8 mouse cellular contexts compared by ENCODE assay signal in the genomic region with DNA sequence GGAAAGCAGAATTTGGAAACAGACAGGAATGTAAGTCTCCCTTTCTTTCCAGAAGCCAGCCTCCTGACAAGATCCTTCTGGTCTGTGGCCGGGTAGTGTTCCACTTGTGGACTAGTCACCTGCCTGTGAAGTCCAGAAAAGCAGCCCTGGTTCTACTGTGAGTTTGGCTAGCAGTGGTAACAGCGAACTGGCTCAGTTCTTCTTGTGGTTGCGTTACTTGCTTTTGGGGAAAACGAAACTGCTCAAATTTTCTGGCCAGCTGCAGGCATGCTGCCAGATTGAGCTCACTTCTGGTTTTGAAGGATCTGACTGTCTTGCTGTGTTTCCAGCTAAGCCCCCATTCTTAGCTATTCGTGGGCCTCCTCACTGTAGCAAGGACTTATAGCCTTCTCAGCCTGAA. TPM values are rescaled to one million over a fixed set of nuclear protein-coding genes. Genes with fewer than 3 reads are reported as not detected.
DNase-seq lines count a peak whose midpoint lies in the region; ATAC-seq and TF ChIP-seq lines count a peak whose summit lies in the region.

A gene (minus strand): TSS at position 190 of the 400 bp plus-strand sequence.

- peak; percentile 91 for TF ChIP-seq EP300 in CH12.LX (IDR thresholded peaks at IDR 0.05; ENCODE audit: low read length)
- TF ChIP-seq EP300 in liver, postnatal 0 days (IDR thresholded peaks at IDR 0.05; ENCODE audit: low read depth), result no peak

- peak; percentile 7 to 47 for DNase-seq in kidney, postnatal 36 days
- peak; percentile 87 for DNase-seq in CH12.LX (ENCODE audit: extremely low read depth)
- DNase-seq in gastrocnemius, postnatal 10 days, result peak; percentile 36
- DNase-seq in liver, postnatal 0 days, result peak; percentile 45
- DNase-seq in splenic B cell, adult 2 months (ENCODE audit: low read depth, low spot score), result peak; percentile 71

- peak; percentile 14 for TF ChIP-seq RAD21 in CH12.LX (IDR thresholded peaks at IDR 0.05; ENCODE audit: low read depth, low read length)

- ATAC-seq in kidney, embryonic 14.5 days (ENCODE audit: low FRiP score, low TSS enrichment), result no peak
- ATAC-seq in liver, postnatal 0 days, result no peak
- ATAC-seq in forebrain, embryonic 16.5 days, result no peak
- ATAC-seq in megakaryocyte-erythroid progenitor cell, adult 5-6 weeks (replicated peaks; ENCODE audit: low FRiP score, low TSS enrichment, poor library complexity, severe bottlenecking), result no peak; the same call in 1 of the 2 replicates

- no peaks in the 10 kb centered on the region for H3K4me1 ChIP-seq in kidney, embryonic 14.5 days (ENCODE audit: control insufficient read depth, insufficient read depth, low read length)
- H3K4me1 ChIP-seq in CH12.LX (ENCODE audit: control insufficient read depth in 1 of 2, insufficient read depth in 2 of 2), result peaks cover 21 to 39% of the 10 kb centered on the region in 2 experiments; a peak in 3 of 4 replicates
- H3K4me1 ChIP-seq in liver, postnatal 0 days (ENCODE audit: insufficient read depth), result 0 out of 2 replicates have a peak, but pooled peaks cover 3% of the 10 kb centered on the region
- no peaks in the 10 kb centered on the region for H3K4me1 ChIP-seq in forebrain, embryonic 16.5 days (replicated peaks; ENCODE audit: control insufficient read depth, insufficient read depth, low read length)

- in situ Hi-C loops in CH12.LX (cut with MboI; ENCODE audit: low pct_ligation_motif_present, low pct_unique_long_range_greater_than_20kb, low sequenced_read_pairs), result no loop called here

- H3K27ac ChIP-seq in kidney, embryonic 14.5 days (ENCODE audit: low read depth, low read length), result no peak within 1 kb of the TSS
- peak within 1 kb of the TSS; percentile 80 for H3K27ac ChIP-seq in CH12.LX (ENCODE audit: insufficient read depth, low read depth)
- H3K27ac ChIP-seq in liver, postnatal 0 days (ENCODE audit: low read depth), result peak within 1 kb of the TSS; percentile 83
- no peak within 1 kb of the TSS for H3K27ac ChIP-seq in forebrain, embryonic 16.5 days (ENCODE audit: low read length)

- no peak within 1 kb of the TSS for H3K4me3 ChIP-seq in kidney, embryonic 14.5 days (ENCODE audit: low read length)
- peak within 1 kb of the TSS; percentile 17 to 60 (median 42) for H3K4me3 ChIP-seq in CH12.LX (replicated peaks in 1 of 3; ENCODE audit: low read depth in 2 of 3, low read length in 2 of 3, poor library complexity in 1 of 3)
- peak within 1 kb of the TSS; percentile 48 for H3K4me3 ChIP-seq in liver, postnatal 0 days (ENCODE audit: low read depth, low read length)
- no peak within 1 kb of the TSS for H3K4me3 ChIP-seq in forebrain, embryonic 16.5 days (replicated peaks; ENCODE audit: low read length)

- H3K36me3 ChIP-seq in kidney, embryonic 14.5 days (ENCODE audit: control insufficient read depth, insufficient read depth, low read length), result no peaks in the 10 kb centered on the region
- H3K36me3 ChIP-seq in CH12.LX (replicated peaks in 1 of 2; ENCODE audit: control insufficient read depth in 1 of 2, insufficient read depth in 1 of 2, low read length in 1 of 2), result no peaks in the 10 kb centered on the region
- H3K36me3 ChIP-seq in liver, postnatal 0 days (replicated peaks; ENCODE audit: insufficient read depth, low read length), result no peaks in the 10 kb centered on the region
- H3K36me3 ChIP-seq in splenic B cell, adult 2 months (ENCODE audit: control insufficient read depth, insufficient read depth, low read length, poor library complexity, severe bottlenecking), result no peaks in the 10 kb centered on the region
- H3K36me3 ChIP-seq in forebrain, embryonic 16.5 days (ENCODE audit: control insufficient read depth, insufficient read depth), result no peaks in the 10 kb centered on the region

- H3K9ac ChIP-seq in kidney, embryonic 14.5 days (ENCODE audit: low read depth, low read length), result no peak within 1 kb of the TSS
- H3K9ac ChIP-seq in CH12.LX (ENCODE audit: insufficient read depth, low read depth), result peak within 1 kb of the TSS; percentile 90
- peak within 1 kb of the TSS; percentile 53; the same call in 1 of the 2 replicates for H3K9ac ChIP-seq in liver, postnatal 0 days (replicated peaks)
- no peak within 1 kb of the TSS for H3K9ac ChIP-seq in forebrain, embryonic 16.5 days (replicated peaks; ENCODE audit: low read depth, low read length)

- no peak within 1 kb of the TSS for H3K4me2 ChIP-seq in kidney, embryonic 14.5 days (replicated peaks; ENCODE audit: low read depth, low read length)
- H3K4me2 ChIP-seq in CH12.LX (ENCODE audit: insufficient read depth, low read depth, poor library complexity, severe bottlenecking), result peak within 1 kb of the TSS; percentile 86
- H3K4me2 ChIP-seq in liver, postnatal 0 days (ENCODE audit: low read depth, low read length), result peak within 1 kb of the TSS; percentile 68
- no peak within 1 kb of the TSS for H3K4me2 ChIP-seq in forebrain, embryonic 16.5 days (ENCODE audit: low read length)

- dilution Hi-C loops in CH12.LX (cut with MboI; ENCODE audit: extremely low pct_ligation_motif_present, extremely low pct_unique_long_range_greater_than_20kb, low sequenced_read_pairs), result no loop called here

- no peaks in the 10 kb centered on the region; the same call in 1 of the 2 replicates for H3K79me2 ChIP-seq in CH12.LX (replicated peaks; ENCODE audit: control insufficient read depth, extremely low read depth, insufficient read depth, poor library complexity, severe bottlenecking)

- TF ChIP-seq CTCF in CH12.LX (conservative IDR thresholded peaks at IDR 0.05 in 1 of 2, IDR thresholded peaks at IDR 0.05 in 1 of 2; ENCODE audit: low read depth in 2 of 2, low read length in 2 of 2), result no peak
- TF ChIP-seq CTCF in liver, postnatal 0 days (IDR thresholded peaks at IDR 0.05; ENCODE audit: low read depth), result no peak

- H3K27me3 ChIP-seq in kidney, embryonic 14.5 days (ENCODE audit: control insufficient read depth, insufficient read depth, low read length), result no peaks in the 10 kb centered on the region
- H3K27me3 ChIP-seq in CH12.LX (replicated peaks), result peaks cover 4% of the 10 kb centered on the region
- H3K27me3 ChIP-seq in liver, postnatal 0 days (ENCODE audit: insufficient read depth, low read length), result no peaks in the 10 kb centered on the region
- H3K27me3 ChIP-seq in splenic B cell, adult 2 months (ENCODE audit: control insufficient read depth, insufficient read depth, low read length, poor library complexity, severe bottlenecking), result no peaks in the 10 kb centered on the region
- no peaks in the 10 kb centered on the region for H3K27me3 ChIP-seq in forebrain, embryonic 16.5 days (replicated peaks; ENCODE audit: control insufficient read depth, insufficient read depth, low read length)

- no peaks in the 10 kb centered on the region for H3K9me3 ChIP-seq in kidney, embryonic 14.5 days (ENCODE audit: control insufficient read depth, low read length)
- H3K9me3 ChIP-seq in CH12.LX (replicated peaks; ENCODE audit: low read length), result no peaks in the 10 kb centered on the region
- no peaks in the 10 kb centered on the region for H3K9me3 ChIP-seq in liver, postnatal 0 days (ENCODE audit: low read length)
- H3K9me3 ChIP-seq in forebrain, embryonic 16.5 days (ENCODE audit: control insufficient read depth, low read length), result no peaks in the 10 kb centered on the region

- peak; percentile 66 for TF ChIP-seq POLR2A in CH12.LX (IDR thresholded peaks at IDR 0.05; ENCODE audit: low read depth, low read length)

- WGBS in kidney, embryonic 14.5 days, result 72% methylated on average over 5 of the region's 5 CpGs
- WGBS in liver, postnatal 0 days (ENCODE audit: insufficient replicate concordance), result 30% methylated on average over 5 of the region's 5 CpGs
- WGBS in forebrain, embryonic 16.5 days, result 68% methylated on average over 5 of the region's 5 CpGs

TF ChIP-seq in CH12.LX, 34 proteins besides CTCF, POLR2A, EP300 and RAD21 (continues in another document):
- 0 out of 2 replicates have a peak, but pooled peaks have one; percentile 48 for TF ChIP-seq CHD1 (IDR thresholded peaks at IDR 0.05; ENCODE audit: low read depth, low read length)
- 0 out of 2 replicates have a peak, but pooled peaks have one; percentile 38 for TF ChIP-seq MAFK (IDR thresholded peaks at IDR 0.05; ENCODE audit: insufficient replicate concordance, low read length)
- no peak for TF ChIP-seq ZKSCAN1 (IDR thresholded peaks at IDR 0.05; ENCODE audit: borderline replicate concordance, low read depth, low read length)
- TF ChIP-seq UBTF (IDR thresholded peaks at IDR 0.05; ENCODE audit: low read depth, low read length), result peak; percentile 31; the same call in 1 of the 2 replicates
- no peak for TF ChIP-seq NELFE (IDR thresholded peaks at IDR 0.05; ENCODE audit: low read depth, low read length)
- TF ChIP-seq PAX5 (IDR thresholded peaks at IDR 0.05; ENCODE audit: low read length), result no peak
- TF ChIP-seq RCOR1 (conservative IDR thresholded peaks at IDR 0.05; ENCODE audit: low read depth, low read length), result peak; percentile 77; the same call in 1 of the 2 replicates
- TF ChIP-seq USF1 (IDR thresholded peaks at IDR 0.05; ENCODE audit: low read depth, low read length), result no peak
- TF ChIP-seq MAX (IDR thresholded peaks at IDR 0.05; ENCODE audit: low read length), result peak; percentile 95
- TF ChIP-seq JUN (IDR thresholded peaks at IDR 0.05; ENCODE audit: insufficient read depth, low read depth, low read length), result peak; percentile 38
- peak; percentile 82 for TF ChIP-seq TBP (conservative IDR thresholded peaks at IDR 0.05; ENCODE audit: low read depth, low read length)
- TF ChIP-seq CHD2 (IDR thresholded peaks at IDR 0.05; ENCODE audit: low read length), result peak; percentile 72
- TF ChIP-seq POLR2AphosphoS2 (IDR thresholded peaks at IDR 0.05; ENCODE audit: low read depth, low read length), result peak; percentile 15; the same call in 1 of the 2 replicates
- peak; percentile 89; the same call in 1 of the 2 replicates for TF ChIP-seq MYC (IDR thresholded peaks at IDR 0.05; ENCODE audit: low read depth, low read length)
- peak; percentile 18; the same call in 1 of the 2 replicates for TF ChIP-seq NRF1 (IDR thresholded peaks at IDR 0.05; ENCODE audit: low read depth, low read length)
- TF ChIP-seq ETS1 (conservative IDR thresholded peaks at IDR 0.05; ENCODE audit: low read depth, low read length), result peak; percentile 80; the same call in 1 of the 2 replicates
- TF ChIP-seq SMC3 (IDR thresholded peaks at IDR 0.05; ENCODE audit: low read depth, low read length), result peak; percentile 23; the same call in 1 of the 2 replicates

RNA-seq across cellular contexts. Expression of the gene that starts here (rescaled TPM):
- 0.17 and 0.41 TPM in 2 replicates for polyA plus RNA-seq in kidney, embryonic 14.5 days (2014; fragmentation: Nextera tagmentation; extraction: Ambion mirVana)
- total RNA-seq in CH12.LX (2012; rRNA removed) (6.3 and 7.7 TPM in 2 replicates), CH12.LX (2014; rRNA removed) (3.3 and 3.4 TPM in 2 replicates)
- 3.5 and 4.1 TPM in 2 replicates for polyA plus RNA-seq in CH12.LX (2012; ENCODE audit: insufficient read length, low read depth)
- total RNA-seq in gastrocnemius, postnatal 10 days (2021), result under 1 TPM; 0.12 to 0.52 TPM
- 0.76 and 1.0 TPM in 2 replicates for polyA plus RNA-seq in liver, postnatal 0 days (2015; fragmentation: Nextera tagmentation; extraction: Ambion mirVana)
- 0.11 and 0.26 TPM in 2 replicates for polyA plus RNA-seq in forebrain, embryonic 16.5 days (2015; fragmentation: Nextera tagmentation; extraction: Ambion mirVana)
- 7.4 and 9.3 TPM in 2 replicates for total RNA-seq in megakaryocyte-erythroid progenitor cell, adult 5-6 weeks (2014; fragmentation: Nextera tagmentation)
- 6.5 and 11.6 TPM in 2 replicates for total RNA-seq in megakaryocyte-erythroid progenitor cell, adult 5-6 weeks (2017)

Comparison
In these comparisons a context has a peak if more than half of its experiments do, and no peak if none do; other contexts are left out.
1. Peak in DNase-seq in gastrocnemius, postnatal 10 days; RNA of the gene not detected or under 1 TPM.
2. DNase-seq: peak in every context shown above with its lines; median percentile 87 in CH12.LX; 71 in splenic B cell, adult 2 months; 45 in liver, postnatal 0 days; 36 in gastrocnemius, postnatal 10 days; 27 in kidney, postnatal 36 days.
3. H3K27ac ChIP-seq: peak in CH12.LX (single experiment) and liver, postnatal 0 days (single experiment); none in kidney, embryonic 14.5 days (single experiment) and forebrain, embryonic 16.5 days (single experiment).
4. H3K4me2 ChIP-seq: peak in CH12.LX (single experiment) and liver, postnatal 0 days (single experiment); none in kidney, embryonic 14.5 days (single experiment) and forebrain, embryonic 16.5 days (single experiment).
5. H3K4me3 ChIP-seq: peak in CH12.LX (3 of 3) and liver, postnatal 0 days (single experiment); none in kidney, embryonic 14.5 days (single experiment) and forebrain, embryonic 16.5 days (single experiment).
6. H3K9ac ChIP-seq: peak in CH12.LX (single experiment) and liver, postnatal 0 days (single experiment); none in kidney, embryonic 14.5 days (single experiment) and forebrain, embryonic 16.5 days (single experiment).